Mouse (Mus musculus): ENCODE data around the gene Atpaf1. TPM values are rescaled to one million over a fixed set of nuclear protein-coding genes. Genes with fewer than 3 reads are reported as not detected.

Atpaf1 gene
- polyA plus RNA-seq, 1 experiment from 2014 or later: 44.3 TPM

GRCm38 (mm10) chr4:115863352-115863751, 78.7 kb downstream of the Atpaf1 start:
- no peaks in the 10 kb centered on the region for H3K4me1 ChIP-seq (ENCODE audit: control insufficient read depth, insufficient read depth, low read length)
- WGBS: 70% methylated on average over 7 of the region's 7 CpGs
- no peak for ATAC-seq (ENCODE audit: low FRiP score, low TSS enrichment)

GRCm38 (mm10) chr4:115863880-115864279, 79.3 kb downstream of the Atpaf1 start:
- no peaks in the 10 kb centered on the region for H3K9me3 ChIP-seq (ENCODE audit: control insufficient read depth, low read length)
- no peak overlapping the region for H3K4me3 ChIP-seq (replicated peaks; ENCODE audit: low read depth, low read length)
- H3K36me3 ChIP-seq (ENCODE audit: control insufficient read depth, insufficient read depth, low read length): peaks cover 14% of the 10 kb centered on the region
- WGBS: 66% methylated on average over 10 of the region's 10 CpGs
- ATAC-seq (ENCODE audit: low FRiP score, low TSS enrichment) (no peak), DNase-seq (no peak)
- no peak overlapping the region for H3K9ac ChIP-seq (replicated peaks; ENCODE audit: low read length)
- no peak overlapping the region for H3K27ac ChIP-seq (replicated peaks; ENCODE audit: low read depth, low read length)
- no peak overlapping the region for H3K4me2 ChIP-seq (ENCODE audit: low read length)
- no peaks in the 10 kb centered on the region; the same call in 1 of the 2 replicates for H3K4me1 ChIP-seq (ENCODE audit: control insufficient read depth, insufficient read depth, low read length)
- no peaks in the 10 kb centered on the region for H3K27me3 ChIP-seq (ENCODE audit: control insufficient read depth, insufficient read depth, low read length)

More at GRCm38 (mm10) chr4:115863352-115863751, 78.7 kb downstream of the Atpaf1 start:
- peaks cover 14% of the 10 kb centered on the region for H3K36me3 ChIP-seq (ENCODE audit: control insufficient read depth, insufficient read depth, low read length)
- H3K4me2 ChIP-seq (ENCODE audit: low read length): no peak overlapping the region
- no peak for DNase-seq
- no peak overlapping the region for H3K4me3 ChIP-seq (replicated peaks; ENCODE audit: low read depth, low read length)
- H3K27me3 ChIP-seq (ENCODE audit: control insufficient read depth, insufficient read depth, low read length): no peaks in the 10 kb centered on the region
- H3K9ac ChIP-seq (replicated peaks; ENCODE audit: low read length): no peak overlapping the region
- H3K27ac ChIP-seq (replicated peaks; ENCODE audit: low read depth, low read length): no peak overlapping the region
- H3K9me3 ChIP-seq (ENCODE audit: control insufficient read depth, low read length): no peaks in the 10 kb centered on the region

Other genes with a start within 250 kb of the Atpaf1 start
- gene Cyp4a31, start 221.2 kb upstream of the Atpaf1 start, polyA plus RNA-seq (2014; fragmentation: Nextera tagmentation; extraction: Ambion mirVana): not detected in 2 replicates
- gene Cyp4a32, start 183.8 kb upstream of the Atpaf1 start, polyA plus RNA-seq (2014; fragmentation: Nextera tagmentation; extraction: Ambion mirVana): not detected in 2 replicates
- gene Cyp4b1, start 137.1 kb upstream of the Atpaf1 start, polyA plus RNA-seq (2014; fragmentation: Nextera tagmentation; extraction: Ambion mirVana): 0.54 and 0.67 TPM in 2 replicates
- 16.3 and 25.4 TPM in 2 replicates for gene Efcab14, start 47.1 kb upstream of the Atpaf1 start, polyA plus RNA-seq (2014; fragmentation: Nextera tagmentation; extraction: Ambion mirVana)
- gene Tex38, start 3.8 kb upstream of the Atpaf1 start, polyA plus RNA-seq (2014; fragmentation: Nextera tagmentation; extraction: Ambion mirVana): 0.28 and 0.37 TPM in 2 replicates
- gene Mob3c, start 43.3 kb downstream of the Atpaf1 start, polyA plus RNA-seq (2014; fragmentation: Nextera tagmentation; extraction: Ambion mirVana): 2.5 and 4.1 TPM in 2 replicates
- gene Mknk1, start 54.4 kb downstream of the Atpaf1 start, polyA plus RNA-seq (2014; fragmentation: Nextera tagmentation; extraction: Ambion mirVana): 16.0 and 18.0 TPM in 2 replicates
- gene Kncn, start 99.6 kb downstream of the Atpaf1 start, polyA plus RNA-seq (2014; fragmentation: Nextera tagmentation; extraction: Ambion mirVana): 0.15 and 0.24 TPM in 2 replicates
- gene 6430628N08Rik, start 105.9 kb downstream of the Atpaf1 start, polyA plus RNA-seq (2014; fragmentation: Nextera tagmentation; extraction: Ambion mirVana): not detected in 2 replicates
- 8.2 and 8.5 TPM in 2 replicates for gene Dmbx1, start 155.1 kb downstream of the Atpaf1 start, polyA plus RNA-seq (2014; fragmentation: Nextera tagmentation; extraction: Ambion mirVana)
- gene Faah, start 233.1 kb downstream of the Atpaf1 start, polyA plus RNA-seq (2014; fragmentation: Nextera tagmentation; extraction: Ambion mirVana): 15.5 and 17.5 TPM in 2 replicates